Mouse (Mus musculus) T-helper 1 cell (primary cell): ENCODE data around the gene Vmn1r41.

Source experiments
- in situ Hi-C: fragments of 300-600 bp; cut with MboI, MseI; formaldehyde crosslinking; loops from one replicate; pipeline ENCODE4 v1.15.1; 2025; ENCODE audit warnings: high pct_unique_total_duplicates

Gene Vmn1r41

GRCm38 (mm10) chr6:89740466-89740865 is at the start of gene Vmn1r41:
Gene Vmn1r41 (plus strand): TSS chr6:89740766.
- in situ Hi-C loops, result no loop called here

DNA sequence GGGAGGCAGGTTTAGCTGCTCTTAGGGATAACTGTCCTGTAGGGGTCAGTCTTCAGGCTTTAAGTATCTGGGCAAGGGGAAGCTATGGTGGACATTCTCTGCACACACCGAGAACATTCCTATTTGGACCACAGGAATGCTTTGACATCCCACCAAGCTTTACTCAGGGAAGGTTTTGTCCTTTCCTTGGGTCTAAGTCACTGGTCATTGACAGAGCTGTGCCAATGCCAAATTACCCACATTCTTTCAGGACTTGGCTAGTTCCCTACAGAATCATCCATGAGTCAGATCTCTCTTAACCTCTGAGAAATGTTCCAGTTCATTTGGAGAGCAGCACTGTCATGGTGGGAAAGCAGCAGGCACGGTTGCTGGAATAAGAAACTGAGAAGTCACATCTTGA is 33.9 kb upstream of the Vmn1r41 start:
- in situ Hi-C loops, result no loop called here

DNA sequence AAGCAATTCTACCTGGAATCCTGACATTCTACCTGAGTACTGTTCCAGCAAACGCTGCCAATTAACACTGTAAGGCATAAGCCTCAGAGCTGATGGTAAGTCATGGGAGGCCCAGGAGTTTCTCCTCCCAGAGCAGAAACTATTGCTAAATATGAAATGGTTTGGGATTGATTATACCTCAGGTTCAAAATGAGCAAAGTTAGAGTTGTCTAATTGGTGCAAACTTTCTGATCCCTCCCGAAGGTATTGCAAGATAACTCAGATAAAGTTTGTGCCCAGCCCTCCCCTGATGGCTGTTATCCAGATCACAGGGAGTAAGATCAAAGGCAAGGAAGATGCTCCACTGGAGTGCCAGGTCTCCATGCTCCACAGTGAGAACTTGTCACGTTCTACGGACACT is 33.3 kb upstream of the Vmn1r41 start, which contains the start of gene Vmn1r40:
Vmn1r40 (plus strand) TSS at position 301 of the 400 bp plus-strand sequence.
- in situ Hi-C loops, result no loop called here

GRCm38 (mm10) chr6:89718051-89718450 is 22.5 kb upstream of the Vmn1r41 start:
- in situ Hi-C loops, result no loop called here

DNA sequence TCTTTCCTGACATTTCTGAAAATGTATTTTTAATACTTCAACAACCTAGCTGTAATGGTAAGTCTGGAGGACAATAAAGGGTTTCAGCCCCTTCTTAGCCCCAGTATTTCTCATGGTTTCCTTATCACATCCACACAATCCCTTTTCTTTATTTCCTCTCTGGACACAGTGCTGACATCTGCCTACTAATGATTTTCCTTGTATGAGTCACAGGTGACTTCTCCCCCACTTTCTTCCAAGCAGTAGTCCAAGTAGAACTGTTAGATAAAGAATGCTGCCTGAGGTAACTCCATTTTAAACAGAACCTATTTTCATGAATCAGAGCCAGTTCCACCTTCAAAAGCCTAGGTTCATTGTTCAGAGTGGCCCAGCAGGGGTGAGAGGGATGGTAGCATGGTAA is 2.2 kb downstream of the Vmn1r41 start:
- in situ Hi-C loops, result no loop called here

- in situ Hi-C loops, result no loop called here
Measured at GRCm38 (mm10) chr6:89790231-89790630, 49.7 kb downstream of the Vmn1r41 start.
